Mouse (Mus musculus) common myeloid progenitor, adult 5-6 weeks (primary cell): ENCODE data around the gene Ccdc134. TPM values are rescaled to one million over a fixed set of nuclear protein-coding genes. Genes with fewer than 3 reads are reported as not detected.
A peak's percentile ranks its signal among the peaks of the same experiment; 100 is the strongest.

Experiments used
- ATAC-seq: replicated peaks from 2 replicates; pipeline ENCODE4 v1.8.0; 2016; ENCODE audit warnings: low read depth, mild to moderate bottlenecking, moderate TSS enrichment, inconsistent platforms; ENCODE audit not compliant: poor library complexity, severe bottlenecking
- total RNA-seq: library from RNA; stranded (forward); fragments of 200-1000, 187-1606 nt; gene quantifications from 2 replicates; pipeline ENCODE4 v1.2.3, GENCODE M21; 2017

The Ccdc134 gene
- total RNA-seq, 1 experiment from 2014 or later = 18.0 TPM

DNA sequence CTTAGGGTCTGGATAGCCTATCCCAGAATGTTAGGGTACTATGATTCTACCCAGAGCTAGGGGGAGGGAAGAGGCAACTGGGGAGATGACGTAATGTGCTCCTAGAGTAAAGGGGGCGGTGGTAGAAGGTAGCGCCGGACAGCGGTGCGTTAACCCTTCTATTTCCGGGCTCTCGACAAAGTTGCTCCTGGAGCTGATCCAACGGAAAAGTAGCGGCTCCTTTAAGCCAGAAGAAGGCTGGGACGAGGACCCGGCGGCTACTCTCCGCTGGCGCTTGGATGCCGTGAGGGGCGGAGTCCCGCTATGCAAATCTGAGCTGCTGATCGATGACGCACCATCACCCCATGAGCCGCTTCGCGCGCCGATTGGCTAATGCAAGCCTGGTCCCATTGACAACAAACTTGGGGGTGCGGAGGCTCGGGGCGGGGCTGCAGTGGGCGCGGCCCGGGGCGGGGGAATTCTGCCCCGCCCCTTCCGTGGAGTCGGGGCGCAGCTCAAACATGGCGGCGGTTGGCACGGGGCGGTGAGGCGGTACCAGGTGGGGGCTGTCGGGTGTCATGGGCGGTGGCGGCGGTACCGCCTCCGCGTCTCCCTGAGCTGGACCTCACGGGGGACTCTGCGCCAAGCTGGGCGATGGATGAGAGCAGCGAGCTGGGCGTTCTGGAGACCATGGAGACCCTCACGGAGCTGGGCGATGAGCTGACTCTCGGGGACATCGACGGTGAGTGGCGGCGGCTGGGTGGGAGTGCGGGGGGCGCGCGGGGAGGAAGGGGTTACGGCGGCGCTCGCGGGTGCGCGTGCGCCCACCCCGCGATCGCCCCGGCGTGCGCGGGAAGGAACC is 19.3 kb downstream of the Ccdc134 start, which contains the start of gene Srebf2:
TSS of gene Srebf2 (plus strand) at position 412 of the 841 bp plus-strand sequence.
- peak; percentile 92 for ATAC-seq

DNA sequence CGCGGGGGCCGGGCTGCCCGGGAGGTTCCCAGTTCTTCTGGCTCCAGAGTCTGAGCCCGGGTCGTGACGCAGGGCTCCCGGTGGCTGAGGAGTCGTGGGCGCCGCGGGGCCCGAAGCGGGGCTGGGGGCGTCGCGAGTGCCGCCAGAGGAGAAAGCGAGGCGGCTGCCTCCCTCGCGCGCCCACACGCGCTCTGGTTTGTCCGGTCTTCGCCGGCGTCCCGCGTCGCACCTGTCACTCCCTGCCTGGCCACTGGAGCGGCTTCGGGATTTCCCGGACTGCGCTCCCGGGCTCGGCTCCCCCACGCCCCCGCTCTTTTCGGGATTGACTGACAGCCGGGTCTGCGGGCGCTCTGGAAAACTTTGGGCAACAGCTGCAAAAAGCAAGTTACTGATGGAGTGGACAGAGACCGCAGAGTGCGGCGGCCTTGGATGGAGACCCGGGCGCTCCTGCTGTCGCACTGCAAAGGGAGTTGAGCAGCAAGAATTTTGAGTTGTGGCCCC is 19.9 kb downstream of the Ccdc134 start:
- ATAC-seq = no peak

DNA sequence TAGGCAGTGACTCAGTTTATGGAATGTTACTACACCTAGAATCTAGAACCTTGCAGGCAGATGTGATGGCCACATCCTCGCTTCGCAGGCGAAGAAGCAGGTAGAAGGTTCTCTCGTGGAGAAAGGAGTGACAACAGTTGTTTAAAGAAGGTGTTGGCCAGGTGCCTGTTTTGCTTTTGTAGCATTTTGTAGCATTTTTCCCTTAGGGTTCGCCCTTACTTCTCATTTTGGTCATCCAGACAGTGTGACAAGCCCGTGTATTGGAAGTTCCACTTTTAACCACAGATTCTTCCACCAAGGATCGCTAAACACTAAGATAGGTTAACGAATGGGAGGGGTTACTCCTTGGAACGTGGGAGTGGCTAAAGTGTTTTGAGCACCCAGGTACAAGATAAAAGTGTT is 20.8 kb downstream of the Ccdc134 start:
- no peak for ATAC-seq

DNA sequence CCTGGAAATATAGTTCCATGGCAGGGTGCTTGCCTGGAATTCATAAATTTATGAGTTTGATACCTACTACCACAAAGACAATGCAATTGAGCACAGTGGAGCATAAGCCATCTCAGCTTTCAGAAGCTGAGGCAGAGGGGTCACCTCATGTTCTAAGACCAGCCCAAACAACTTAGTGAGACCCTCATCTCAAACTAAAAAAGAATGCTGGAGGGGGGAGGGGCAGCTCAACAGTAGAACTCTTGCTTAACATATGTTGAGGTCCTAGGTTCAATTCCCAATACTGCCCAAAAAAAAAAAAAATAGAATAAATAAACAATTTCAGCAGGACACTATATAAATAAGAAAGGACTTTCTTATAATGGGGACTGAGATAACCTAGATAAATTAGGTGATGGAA is 22.3 kb downstream of the Ccdc134 start:
- ATAC-seq = no peak

GRCm38 (mm10) chr15:82151176-82151575 is 23.5 kb downstream of the Ccdc134 start:
- ATAC-seq = no peak

- peak; percentile 23; the same call in 1 of the 2 replicates for ATAC-seq
These were observed 24.3 kb downstream of the Ccdc134 start for GRCm38 (mm10) chr15:82152022-82152421.

GRCm38 (mm10) chr15:82152435-82152834 is 24.7 kb downstream of the Ccdc134 start:
- no peak for ATAC-seq

GRCm38 (mm10) chr15:82156298-82156697 is 28.6 kb downstream of the Ccdc134 start:
- no peak for ATAC-seq

GRCm38 (mm10) chr15:82156902-82157301 is 29.2 kb downstream of the Ccdc134 start:
- peak; percentile 75 for ATAC-seq

GRCm38 (mm10) chr15:82158243-82159035 is 30.7 kb downstream of the Ccdc134 start:
- no peak for ATAC-seq

DNA sequence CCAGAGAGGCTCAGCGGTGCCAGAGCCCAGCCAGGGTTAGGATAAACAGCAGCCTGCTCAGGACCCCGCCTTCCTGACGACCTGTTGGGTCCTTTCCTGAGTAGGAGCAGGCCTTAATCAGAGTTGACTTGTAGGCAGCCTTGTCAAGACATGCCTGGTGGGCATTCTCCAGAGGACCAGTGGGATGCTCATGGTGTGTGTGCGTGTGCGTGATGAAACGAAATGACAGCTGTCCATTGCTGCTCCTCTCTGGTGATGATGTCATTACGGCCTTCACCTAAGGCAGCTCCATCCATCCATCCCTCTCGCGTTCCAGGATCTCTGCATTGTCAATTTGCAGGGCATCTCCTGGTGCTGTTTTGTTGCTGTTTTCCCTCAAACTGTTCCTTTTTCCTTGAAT is 31.7 kb downstream of the Ccdc134 start:
- no peak for ATAC-seq

DNA sequence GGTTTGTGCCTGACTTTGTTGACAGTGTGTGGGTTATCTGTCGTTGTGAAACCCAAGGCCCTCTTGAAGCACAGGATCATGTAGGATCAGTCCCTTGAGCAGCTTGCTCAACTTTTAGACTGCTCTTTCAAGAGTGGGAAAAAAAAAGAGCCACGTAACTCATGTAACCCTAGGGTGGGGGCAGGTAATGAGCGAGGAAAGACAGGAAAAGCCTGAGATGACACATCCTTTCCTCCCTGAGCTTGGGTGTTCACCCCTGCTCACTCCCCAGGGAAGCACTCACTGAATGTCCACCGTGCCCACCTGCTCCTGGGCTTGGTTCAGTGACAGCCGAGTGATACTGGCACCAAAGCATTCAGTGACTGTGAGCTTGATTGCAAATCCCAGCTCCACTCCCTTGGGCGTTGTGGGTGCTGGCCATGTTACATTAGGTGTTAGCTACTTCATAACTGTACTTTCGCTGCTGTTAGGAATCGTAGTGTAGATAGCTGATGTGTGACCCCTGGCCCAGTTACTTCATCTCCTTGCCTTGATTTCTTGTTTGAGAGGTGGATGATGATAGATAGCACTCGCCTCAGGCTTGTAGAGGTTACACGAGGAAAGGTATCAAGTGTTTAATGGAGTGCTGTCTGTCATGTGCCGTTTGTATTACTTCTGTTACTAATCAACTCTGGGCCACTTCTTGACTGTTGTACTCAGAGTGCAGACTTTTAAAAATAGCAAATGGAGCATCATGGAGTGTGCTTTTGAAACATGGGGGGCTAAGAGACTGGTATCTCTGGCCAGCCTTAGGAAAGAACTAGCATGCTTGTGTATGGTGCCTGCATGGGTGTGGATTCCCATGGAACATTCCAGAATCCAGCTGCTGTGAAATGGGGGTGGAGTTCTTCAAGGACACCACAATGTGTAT is 33.3 kb downstream of the Ccdc134 start:
- no peak for ATAC-seq

DNA sequence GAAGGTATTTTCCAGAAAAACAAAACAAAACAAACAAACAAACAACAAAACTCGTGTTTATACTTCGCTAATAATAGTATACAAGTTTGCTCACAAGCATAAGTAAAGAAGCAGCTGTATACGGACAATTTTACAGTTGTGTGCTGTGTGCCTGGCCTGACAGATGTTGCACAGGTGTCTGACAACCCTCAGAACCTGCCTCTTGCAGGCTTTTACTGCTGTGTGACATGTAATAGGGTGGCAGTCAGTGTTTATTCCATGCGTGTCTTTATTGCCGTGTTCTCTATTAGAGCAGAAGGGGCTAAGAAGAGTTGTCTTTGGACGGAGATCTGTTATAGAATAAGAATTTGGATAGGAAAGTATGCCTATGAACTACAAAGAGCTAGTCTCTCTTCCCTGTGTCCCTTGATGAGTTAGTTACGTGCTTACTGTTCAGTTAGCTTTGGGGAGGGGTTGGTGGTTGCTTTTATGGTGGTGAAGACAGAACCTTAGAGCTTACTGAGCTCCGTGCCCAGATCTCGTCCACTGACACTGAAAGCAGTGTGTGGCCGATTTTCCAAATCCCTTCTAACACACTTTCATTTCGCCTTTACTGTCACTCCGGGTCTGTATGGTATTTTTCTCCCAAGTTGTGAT is 34.4 kb downstream of the Ccdc134 start:
- ATAC-seq = no peak

DNA sequence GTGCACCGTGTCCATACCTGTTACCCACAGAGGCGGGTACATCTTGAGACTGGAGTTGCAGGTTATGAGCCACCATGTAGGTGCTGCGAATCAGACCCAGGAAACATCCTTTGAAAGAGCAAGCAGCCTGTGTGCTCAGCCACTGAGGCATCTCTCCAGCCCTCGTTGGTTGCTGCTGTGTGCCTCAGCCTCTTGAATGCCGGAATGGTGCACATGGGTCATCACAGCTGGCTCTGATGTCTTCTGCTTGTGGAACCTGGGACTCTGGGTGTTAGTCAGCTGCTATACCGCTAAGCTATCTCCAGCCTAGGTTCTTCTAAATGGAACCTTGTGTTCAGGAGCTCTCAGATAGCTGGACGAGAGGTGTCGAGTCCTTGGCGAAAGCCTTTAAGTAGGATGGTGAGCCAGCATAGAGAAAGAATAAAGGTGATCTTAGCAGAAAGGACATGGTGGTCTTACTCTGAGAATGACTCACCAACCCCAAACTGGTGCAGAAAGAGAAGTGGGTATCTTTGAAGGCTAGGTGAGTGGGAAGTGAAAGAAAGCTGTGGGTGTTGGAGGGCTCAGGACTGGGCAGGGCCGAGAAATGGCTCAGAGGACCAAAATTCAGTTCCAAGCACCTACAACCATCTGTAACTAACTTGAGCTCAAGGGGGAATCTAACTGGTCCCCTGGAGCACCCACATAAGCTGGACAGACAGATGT is 35.8 kb downstream of the Ccdc134 start:
- ATAC-seq = peak; percentile 20

DNA sequence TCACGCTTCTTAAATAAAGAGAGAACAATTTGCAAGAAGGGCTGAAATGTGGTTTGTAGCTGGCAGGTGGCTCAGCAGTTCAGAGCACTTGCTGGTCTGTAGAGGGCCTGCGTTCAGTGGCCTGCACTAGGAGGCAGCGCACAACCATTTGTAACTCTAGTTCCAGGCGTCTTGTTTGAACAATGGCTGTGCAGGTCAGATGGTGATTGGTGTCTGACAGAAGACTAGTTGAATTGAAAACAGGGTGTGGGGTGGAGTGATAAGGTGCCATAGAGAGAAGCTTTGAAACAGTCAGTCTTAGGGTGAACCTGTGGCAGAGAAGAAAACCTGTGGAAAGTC is 36.3 kb downstream of the Ccdc134 start:
- ATAC-seq = peak; percentile 27; the same call in 1 of the 2 replicates

DNA sequence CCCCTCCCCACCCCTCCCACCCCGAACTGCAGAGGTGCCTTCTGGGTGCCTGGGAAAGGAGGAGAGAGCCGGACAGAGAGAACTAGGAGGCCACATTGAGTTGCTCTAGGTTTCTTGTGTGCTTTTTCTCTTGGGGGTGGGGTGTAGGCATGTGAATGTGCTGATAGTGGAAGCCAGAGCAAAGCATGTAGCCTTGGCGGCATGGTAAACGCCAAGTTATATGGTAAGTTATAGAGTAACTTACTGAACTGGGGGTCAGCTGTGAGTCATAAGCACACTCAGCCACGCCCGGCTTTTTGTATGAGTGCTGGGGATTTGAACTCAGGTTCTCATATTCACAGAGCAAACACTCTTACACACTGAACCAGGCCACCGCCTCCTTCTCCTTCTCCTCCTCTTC is 36.8 kb downstream of the Ccdc134 start:
- no peak for ATAC-seq

DNA sequence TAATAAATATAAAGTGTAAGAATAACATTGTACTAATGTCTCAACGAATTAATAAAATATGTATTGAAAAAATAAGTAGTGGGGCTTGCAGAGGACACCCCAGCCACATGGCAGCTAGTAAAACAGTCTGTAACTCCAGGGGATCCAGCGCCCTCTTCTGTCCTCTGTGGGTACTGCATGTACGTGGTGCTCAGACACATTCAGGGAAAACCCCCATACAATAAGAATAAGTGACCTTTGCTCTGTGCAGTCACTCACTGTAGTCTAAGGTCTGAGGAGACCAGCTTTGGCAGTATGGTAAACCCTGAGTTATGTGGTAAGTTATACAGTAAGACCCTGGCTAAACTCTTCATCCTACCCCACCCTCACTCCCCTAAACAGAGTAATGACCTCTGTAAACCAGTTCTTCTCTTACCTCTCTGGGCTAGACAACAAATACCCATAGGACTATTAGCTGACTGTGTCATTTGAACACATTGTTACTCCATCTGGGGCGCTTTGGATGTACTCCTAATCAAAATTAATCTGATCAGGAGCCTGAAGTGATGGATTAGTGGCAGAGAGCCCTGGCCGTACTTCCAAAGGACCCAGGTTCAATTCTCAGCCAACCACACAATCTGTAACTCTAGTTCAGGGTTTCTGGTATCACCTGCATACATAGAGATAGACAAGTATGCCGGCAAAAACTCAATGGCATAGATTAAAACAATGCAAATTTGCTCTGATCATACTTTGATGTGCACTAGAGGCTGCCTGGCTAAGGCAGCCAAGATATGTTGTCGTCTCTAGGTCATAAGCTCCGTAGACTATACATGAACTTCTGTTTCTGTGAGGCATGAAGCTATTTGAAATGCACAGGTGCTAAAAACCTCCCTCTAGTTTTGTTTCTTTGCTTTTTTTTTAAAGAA is 37.9 kb downstream of the Ccdc134 start:
- peak; percentile 62 for ATAC-seq
